Mouse (Mus musculus): ENCODE measurements around the gene Plagl2. TPM values are rescaled to one million over a fixed set of nuclear protein-coding genes. Genes with fewer than 3 reads are reported as not detected.
"Not testable (repeated sequence)": the region's sequence is repeated elsewhere in the genome, so short reads cannot be mapped to it uniquely, and the experiment has no call there.

The Plagl2 gene
- 15.5 and 19.0 TPM in 2 replicates for polyA plus RNA-seq (2016; fragmentation: Nextera tagmentation; extraction: Ambion mirVana)

DNA sequence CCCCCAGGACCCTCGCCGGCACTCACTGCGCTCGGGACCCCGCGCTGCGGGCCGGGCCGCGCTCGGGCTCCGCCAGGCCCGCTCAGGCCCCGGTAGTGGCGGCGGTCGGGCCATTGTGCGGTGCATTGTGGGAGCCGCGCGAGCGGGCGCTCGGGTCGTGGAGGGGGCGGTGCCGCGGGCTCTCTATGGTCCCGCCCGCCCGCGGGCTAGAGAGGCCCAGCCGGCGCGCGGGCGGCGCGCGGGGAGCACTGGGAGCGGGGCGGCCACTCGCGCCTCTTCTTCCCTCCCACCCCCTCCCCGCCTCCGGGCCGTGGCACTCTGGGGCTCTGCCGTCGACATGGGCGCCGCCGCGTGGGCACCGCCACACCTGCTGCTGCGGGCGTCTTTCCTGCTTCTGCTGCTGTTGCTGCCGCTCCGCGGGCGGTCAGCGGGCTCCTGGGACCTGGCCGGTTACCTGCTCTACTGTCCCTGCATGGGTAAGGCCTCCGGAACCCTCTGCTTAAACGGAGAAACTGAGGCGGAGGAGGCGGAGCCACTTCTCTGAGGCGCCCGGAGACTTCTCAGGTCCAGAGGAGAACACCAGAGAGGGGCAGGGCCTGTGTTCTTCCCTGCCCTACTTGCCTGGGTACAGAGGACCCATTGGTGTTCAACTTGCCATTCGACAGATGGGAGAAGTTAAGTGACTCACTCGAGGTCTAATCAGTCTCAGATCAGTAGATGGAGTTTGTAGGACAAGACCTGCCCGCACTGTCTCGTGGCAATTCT is at the start of gene Plagl2, which contains the start of gene Pofut1:
Gene Plagl2 (minus strand): TSS at position 177 of the 765 bp plus-strand sequence.
Gene Pofut1 (plus strand): TSS at position 284 of the 765 bp plus-strand sequence.
- Histone ChIP-seq H3K4me2 (replicated peaks) (peak within 1 kb of the TSS; percentile 98), H3K9me3 (replicated peaks) (no peaks in the 10 kb centered on the region), H3K36me3 (peaks cover 9% of the 10 kb centered on the region), H3K4me1 (peaks cover 37% of the 10 kb centered on the region), H3K4me3 (peak within 1 kb of the TSS; percentile 87), H3K27ac (peak within 1 kb of the TSS; percentile 92), H3K9ac (peak within 1 kb of the TSS; percentile 97), H3K27me3 (no peaks in the 10 kb centered on the region)
- peak; percentile 98 for ATAC-seq (ENCODE audit: low FRiP score)
- WGBS = under 1% methylated on average over 58 of the region's 72 CpGs

DNA sequence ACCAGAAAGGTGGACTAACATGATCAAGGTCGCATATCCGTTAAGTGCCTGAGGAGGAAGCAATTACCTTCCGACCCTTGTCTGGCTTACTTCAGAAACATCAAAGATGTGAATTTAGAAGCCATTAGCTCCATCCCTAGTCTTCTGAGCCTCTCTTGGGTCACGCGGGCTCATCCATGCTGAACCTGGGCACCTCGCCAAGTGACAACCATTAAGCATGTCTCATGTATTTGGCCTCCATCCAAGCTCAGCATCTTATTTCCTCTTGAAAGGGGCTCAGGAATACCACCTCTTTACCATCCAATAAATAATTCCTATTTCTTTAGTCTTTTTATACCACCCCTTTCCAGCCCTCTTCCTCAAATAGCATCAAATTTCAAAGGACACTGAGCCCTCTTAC is 46.6 kb upstream of the Plagl2 start:
- H3K4me1 ChIP-seq = peaks cover 17% of the 10 kb centered on the region
- no peak overlapping the region for H3K4me3 ChIP-seq
- no peaks in the 10 kb centered on the region for H3K27me3 ChIP-seq
- H3K36me3 ChIP-seq = no peaks in the 10 kb centered on the region
- 64% methylated on average over 6 of the region's 6 CpGs for WGBS
- H3K27ac ChIP-seq = no peak overlapping the region
- no peak overlapping the region for H3K9ac ChIP-seq
- H3K4me2 ChIP-seq (replicated peaks) = no peak overlapping the region
- no peaks in the 10 kb centered on the region for H3K9me3 ChIP-seq (replicated peaks)
- no peak for ATAC-seq (ENCODE audit: low FRiP score)

DNA sequence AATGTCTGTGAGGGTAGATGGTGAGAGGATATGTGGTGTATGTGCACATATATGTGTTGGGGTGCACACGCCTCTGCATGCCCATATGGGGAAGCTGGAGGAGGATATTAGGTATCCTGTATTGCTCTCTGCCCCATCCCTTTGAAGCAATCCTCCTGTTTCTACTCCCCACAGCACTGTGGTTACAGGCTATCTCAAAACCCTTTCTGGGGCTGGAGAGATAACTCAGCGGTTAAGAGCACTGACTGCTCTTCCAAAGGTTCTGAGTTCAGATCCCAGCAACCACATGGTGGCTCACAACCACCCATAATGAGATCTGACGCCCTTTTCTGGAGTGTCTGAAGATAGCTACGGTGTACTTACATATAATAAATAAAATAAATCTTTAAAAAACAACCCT is 45.3 kb upstream of the Plagl2 start:
- Histone ChIP-seq H3K4me1 (peaks cover 5% of the 10 kb centered on the region), H3K36me3 (no peaks in the 10 kb centered on the region), H3K4me2 (replicated peaks) (no peak overlapping the region), H3K9me3 (replicated peaks) (no peaks in the 10 kb centered on the region), H3K9ac (no peak overlapping the region), H3K27me3 (no peaks in the 10 kb centered on the region), H3K27ac (no peak overlapping the region), H3K4me3 (no peak overlapping the region)
- ATAC-seq (ENCODE audit: low FRiP score) = no peak
- WGBS = 83% methylated on average over 4 of the region's 4 CpGs

DNA sequence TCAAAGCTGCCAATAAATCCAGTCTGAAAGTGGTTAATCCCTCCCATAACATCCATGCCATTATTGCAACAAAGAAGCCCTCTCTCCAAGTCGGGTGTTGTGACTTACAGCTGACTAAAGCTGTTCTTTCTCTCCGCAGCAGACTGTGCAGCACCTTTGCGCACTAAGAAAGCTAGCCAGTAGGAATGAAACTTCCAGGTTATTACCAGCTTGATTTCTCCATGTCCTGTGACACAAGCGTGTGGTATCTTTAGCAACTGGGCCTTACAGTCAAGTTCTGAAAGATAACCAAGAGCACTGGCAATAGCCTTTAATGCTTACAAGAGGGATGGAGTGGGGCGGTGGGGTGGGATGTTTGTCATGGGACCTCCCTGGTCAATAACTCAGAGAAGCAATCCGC is 42.7 kb upstream of the Plagl2 start:
- Histone ChIP-seq H3K9me3 (replicated peaks) (no peaks in the 10 kb centered on the region), H3K27ac (no peak overlapping the region), H3K4me2 (replicated peaks) (no peak overlapping the region), H3K4me3 (no peak overlapping the region), H3K27me3 (no peaks in the 10 kb centered on the region), H3K4me1 (no peaks in the 10 kb centered on the region), H3K9ac (no peak overlapping the region), H3K36me3 (no peaks in the 10 kb centered on the region)
- 89% methylated on average over 6 of the region's 6 CpGs for WGBS
- ATAC-seq (ENCODE audit: low FRiP score) = no peak

DNA sequence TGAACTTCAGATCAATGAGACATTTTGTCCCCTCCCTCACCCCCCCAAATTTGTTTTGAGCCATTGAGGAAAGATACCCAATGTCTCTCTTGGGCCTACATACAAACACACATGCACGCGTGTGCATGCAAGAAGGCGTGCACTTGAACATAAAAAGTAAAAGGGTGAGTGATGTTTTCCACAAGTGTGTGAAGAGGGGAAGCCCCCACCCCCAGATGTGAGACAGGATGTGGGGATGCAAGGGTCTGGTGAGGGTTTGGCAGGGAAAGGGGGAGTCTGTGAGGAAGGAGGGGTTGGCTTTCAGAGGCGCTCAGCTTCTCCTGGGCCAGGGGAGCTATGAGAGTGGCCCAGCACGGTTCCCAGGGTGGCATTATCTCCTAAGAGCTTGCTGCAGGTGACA is 37.1 kb upstream of the Plagl2 start:
- no peaks in the 10 kb centered on the region for H3K9me3 ChIP-seq (replicated peaks)
- no peaks in the 10 kb centered on the region for H3K4me1 ChIP-seq
- no peak for ATAC-seq (ENCODE audit: low FRiP score)
- H3K27me3 ChIP-seq = no peaks in the 10 kb centered on the region
- WGBS = 93% methylated on average over 5 of the region's 5 CpGs
- no peak overlapping the region for H3K4me3 ChIP-seq
- no peak overlapping the region for H3K9ac ChIP-seq
- no peak overlapping the region for H3K27ac ChIP-seq
- no peaks in the 10 kb centered on the region for H3K36me3 ChIP-seq
- H3K4me2 ChIP-seq (replicated peaks) = no peak overlapping the region

- not testable (repeated sequence) for H3K9me3 ChIP-seq (replicated peaks); H3K36me3 ChIP-seq; H3K4me3 ChIP-seq; H3K4me1 ChIP-seq; H3K27me3 ChIP-seq; ATAC-seq (ENCODE audit: low FRiP score); H3K9ac ChIP-seq; H3K27ac ChIP-seq; H3K4me2 ChIP-seq (replicated peaks)
- 98% methylated on average over 5 of the region's 5 CpGs for WGBS
Measured at GRCm38 (mm10) chr2:153276846-153277245, 35.6 kb upstream of the Plagl2 start.

DNA sequence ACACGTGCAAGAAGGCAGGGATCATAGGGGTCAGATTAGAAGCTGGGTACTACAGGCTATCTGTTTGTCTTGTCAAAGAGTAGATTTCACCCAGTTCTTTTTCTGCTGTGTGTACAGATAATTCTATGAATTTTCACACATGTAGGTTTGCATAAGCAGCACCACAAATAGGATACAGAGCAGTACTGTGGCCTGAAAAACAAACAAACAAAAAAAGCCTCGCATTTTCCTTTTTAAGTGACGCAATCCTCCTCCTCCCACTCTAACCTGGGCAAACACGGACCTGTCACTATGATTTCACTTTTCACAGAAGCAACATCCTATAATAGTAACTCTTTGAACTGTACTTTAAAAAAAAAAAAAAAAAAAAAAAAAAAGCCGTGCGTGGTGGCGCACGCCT is 35.2 kb upstream of the Plagl2 start:
- Histone ChIP-seq H3K4me2 (replicated peaks) (no peak overlapping the region), H3K36me3 (no peaks in the 10 kb centered on the region), H3K9me3 (replicated peaks) (no peaks in the 10 kb centered on the region), H3K27ac (no peak overlapping the region), H3K4me3 (no peak overlapping the region), H3K9ac (no peak overlapping the region), H3K4me1 (no peaks in the 10 kb centered on the region), H3K27me3 (no peaks in the 10 kb centered on the region)
- 91% methylated on average over 6 of the region's 8 CpGs for WGBS
- ATAC-seq (ENCODE audit: low FRiP score) = no peak

DNA sequence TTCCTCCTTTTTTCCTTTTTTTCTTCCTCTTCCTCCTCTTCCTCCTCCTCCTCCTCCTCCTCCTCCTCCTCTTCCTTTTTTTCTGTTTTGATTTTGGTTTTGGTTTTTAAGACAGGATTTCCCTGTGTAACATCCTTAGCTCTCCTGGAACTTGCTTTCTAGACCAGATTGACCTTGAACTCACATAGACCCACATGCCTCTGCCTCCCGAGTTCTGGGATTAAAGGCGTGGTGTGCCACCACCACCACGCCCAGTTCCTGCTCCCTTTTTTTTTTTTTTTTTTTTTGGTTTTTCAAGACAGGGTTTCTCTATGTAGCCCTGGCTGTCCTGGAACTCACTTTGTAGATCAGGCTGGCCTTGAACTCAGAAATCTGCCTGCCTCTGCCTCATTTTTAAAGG is 34.4 kb upstream of the Plagl2 start:
- H3K4me1 ChIP-seq; H3K9me3 ChIP-seq (replicated peaks); H3K9ac ChIP-seq; H3K4me2 ChIP-seq (replicated peaks); H3K27ac ChIP-seq; ATAC-seq (ENCODE audit: low FRiP score); H3K36me3 ChIP-seq; H3K4me3 ChIP-seq; H3K27me3 ChIP-seq: not testable (repeated sequence)
- WGBS = 91% methylated on average over 3 of the region's 3 CpGs

- WGBS = 88% methylated on average over 6 of the region's 6 CpGs
- no peak for ATAC-seq (ENCODE audit: low FRiP score)
- Histone ChIP-seq H3K4me3 (no peak overlapping the region), H3K36me3 (no peaks in the 10 kb centered on the region), H3K4me1 (0 out of 2 replicates have a peak, but pooled peaks cover under 1% of the 10 kb centered on the region), H3K9ac (no peak overlapping the region), H3K27me3 (no peaks in the 10 kb centered on the region), H3K9me3 (replicated peaks) (no peaks in the 10 kb centered on the region), H3K27ac (no peak overlapping the region), H3K4me2 (replicated peaks) (no peak overlapping the region)
Measured at GRCm38 (mm10) chr2:153274919-153275247, 33.7 kb upstream of the Plagl2 start.

- H3K4me1 ChIP-seq; H3K4me2 ChIP-seq (replicated peaks); H3K4me3 ChIP-seq; H3K27ac ChIP-seq; ATAC-seq (ENCODE audit: low FRiP score); H3K27me3 ChIP-seq; H3K36me3 ChIP-seq; H3K9ac ChIP-seq; H3K9me3 ChIP-seq (replicated peaks): not testable (repeated sequence)
- 81% methylated on average over 6 of the region's 6 CpGs for WGBS
Measured at GRCm38 (mm10) chr2:153274200-153274918, 33.1 kb upstream of the Plagl2 start.

GRCm38 (mm10) chr2:153270231-153270915 is 29.1 kb upstream of the Plagl2 start:
- not testable (repeated sequence) for H3K9ac ChIP-seq; H3K27ac ChIP-seq; H3K4me3 ChIP-seq; H3K27me3 ChIP-seq; H3K4me2 ChIP-seq (replicated peaks); H3K4me1 ChIP-seq; H3K9me3 ChIP-seq (replicated peaks); ATAC-seq (ENCODE audit: low FRiP score)
- 75% methylated on average over 8 of the region's 8 CpGs for WGBS
- H3K36me3 ChIP-seq = peaks cover 26% of the 10 kb centered on the region

GRCm38 (mm10) chr2:153267331-153267730 is 26.1 kb upstream of the Plagl2 start:
- ATAC-seq (ENCODE audit: low FRiP score) = no peak
- Histone ChIP-seq H3K27ac (no peak overlapping the region), H3K36me3 (peaks cover 54% of the 10 kb centered on the region), H3K4me2 (replicated peaks) (no peak overlapping the region), H3K9me3 (replicated peaks) (no peaks in the 10 kb centered on the region), H3K9ac (no peak overlapping the region), H3K27me3 (no peaks in the 10 kb centered on the region), H3K4me1 (0 out of 2 replicates have a peak, but pooled peaks cover 2% of the 10 kb centered on the region), H3K4me3 (no peak overlapping the region)
- 91% methylated on average over 2 of the region's 2 CpGs for WGBS
